Mouse (Mus musculus) megakaryocyte-erythroid progenitor cell, adult 5-6 weeks (primary cell): ENCODE measurements around the gene Syt8. TPM values are rescaled to one million over a fixed set of nuclear protein-coding genes. Genes with fewer than 3 reads are reported as not detected.
A peak's percentile ranks its signal among the peaks of the same experiment; 100 is the strongest.

ENCODE experiments used
- ATAC-seq: replicated peaks from 2 replicates; pipeline ENCODE4 v1.8.0; 2016; ENCODE audit warnings: mild to moderate bottlenecking, inconsistent platforms; ENCODE audit not compliant: severe bottlenecking, poor library complexity, low FRiP score, low TSS enrichment
- total RNA-seq, 2 experiments: library from RNA; stranded (forward) in 1 of 2; stranded (reverse) in 1 of 2; fragments of 200-1000, 215-1000 nt in 1 of 2; fragments of >200 nt in 1 of 2; fragmentation: Nextera tagmentation in 1 of 2; gene quantifications; 2 replicates each; pipeline ENCODE4 v1.2.3; 2014 to 2017

Gene Syt8
- total RNA-seq, 2 experiments from 2014 or later, result not detected

DNA sequence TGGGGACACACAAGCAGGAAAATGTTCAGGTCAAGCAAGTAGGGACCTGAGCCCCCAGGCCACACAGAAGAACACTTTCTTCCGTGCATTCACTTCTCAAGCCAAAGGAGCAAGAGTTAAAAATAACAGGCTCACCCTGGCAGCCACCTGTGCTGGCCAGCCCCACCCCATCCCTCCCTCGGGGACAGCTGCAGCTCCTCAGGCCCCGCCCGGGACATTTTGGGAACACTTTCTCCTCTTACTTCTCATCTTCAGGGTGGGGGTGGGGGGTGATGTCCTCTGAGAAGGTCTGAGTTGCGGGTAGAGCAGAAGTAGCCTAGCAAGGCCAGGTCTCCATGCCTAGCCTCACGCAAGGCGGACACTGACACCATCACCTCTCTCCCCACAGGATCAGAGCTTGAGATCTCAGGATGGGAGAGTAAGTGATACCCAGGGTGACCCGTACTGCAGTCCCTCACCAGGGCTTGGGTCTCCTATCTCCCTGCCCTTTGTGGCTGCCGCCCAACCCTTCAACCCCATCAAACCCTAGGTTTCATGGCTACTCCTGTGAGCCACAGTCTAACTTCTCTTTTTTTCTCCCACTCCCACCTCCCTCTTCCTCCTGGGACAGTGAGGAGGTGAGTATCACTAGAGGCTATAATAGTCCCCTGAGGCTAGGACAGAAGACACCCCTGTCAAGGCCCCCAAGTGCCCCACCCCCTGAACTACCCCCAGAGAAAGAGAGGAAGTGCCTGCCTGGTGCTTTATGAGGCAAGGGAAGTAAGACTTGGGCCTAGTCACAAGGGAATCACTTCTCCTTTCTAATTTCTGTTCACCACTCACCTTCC, 7.6 kb downstream of the Syt8 start:
- no peak for ATAC-seq

- no peak for ATAC-seq
Observed at GRCm38 (mm10) chr7:142442908-142443420, 8.3 kb downstream of the Syt8 start.

DNA sequence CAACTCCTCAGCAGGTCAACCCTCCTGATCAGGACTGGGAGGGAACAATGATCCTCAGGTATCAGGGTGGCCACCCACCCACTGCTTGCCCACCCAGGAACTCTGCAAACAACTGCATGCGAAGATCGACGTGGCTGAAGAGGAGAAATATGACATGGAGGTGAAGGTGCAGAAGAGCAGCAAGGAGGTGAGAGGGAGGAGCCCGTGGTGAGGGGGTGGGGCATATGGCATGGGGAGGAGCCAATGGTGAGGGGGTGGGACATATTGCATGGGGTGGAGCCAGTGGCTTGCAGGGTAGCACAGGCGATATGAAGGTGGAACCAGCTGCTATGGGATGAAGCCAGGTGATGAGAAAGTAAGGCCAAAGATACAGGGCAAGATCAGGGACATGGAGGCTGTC, 8.8 kb downstream of the Syt8 start:
- ATAC-seq, result 0 out of 2 replicates have a peak, but pooled peaks have one; percentile 36

GRCm38 (mm10) chr7:142444171-142444570, 9.5 kb downstream of the Syt8 start:
- ATAC-seq, result no peak

DNA sequence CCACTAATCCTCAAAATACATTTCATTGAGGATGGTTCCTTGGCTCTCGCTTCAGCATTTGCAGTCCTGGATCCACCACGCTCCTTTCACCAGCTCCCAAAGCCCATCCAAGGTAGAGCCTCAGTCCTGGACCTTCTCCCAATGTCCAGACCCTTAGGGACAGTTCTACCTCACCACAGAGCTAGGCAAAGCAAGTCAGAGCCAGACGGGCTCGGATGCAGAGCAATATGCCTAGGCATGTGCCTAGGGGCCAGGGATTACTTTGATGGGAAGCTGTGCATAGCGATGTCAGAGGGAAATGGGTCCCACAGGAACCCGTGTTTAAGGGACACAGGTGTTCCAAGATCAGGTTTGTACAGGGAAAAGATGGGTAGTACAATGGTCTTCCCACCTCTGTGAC, 10.7 kb downstream of the Syt8 start:
- no peak for ATAC-seq

GRCm38 (mm10) chr7:142446264-142446663, 11.6 kb downstream of the Syt8 start:
- no peak for ATAC-seq

DNA sequence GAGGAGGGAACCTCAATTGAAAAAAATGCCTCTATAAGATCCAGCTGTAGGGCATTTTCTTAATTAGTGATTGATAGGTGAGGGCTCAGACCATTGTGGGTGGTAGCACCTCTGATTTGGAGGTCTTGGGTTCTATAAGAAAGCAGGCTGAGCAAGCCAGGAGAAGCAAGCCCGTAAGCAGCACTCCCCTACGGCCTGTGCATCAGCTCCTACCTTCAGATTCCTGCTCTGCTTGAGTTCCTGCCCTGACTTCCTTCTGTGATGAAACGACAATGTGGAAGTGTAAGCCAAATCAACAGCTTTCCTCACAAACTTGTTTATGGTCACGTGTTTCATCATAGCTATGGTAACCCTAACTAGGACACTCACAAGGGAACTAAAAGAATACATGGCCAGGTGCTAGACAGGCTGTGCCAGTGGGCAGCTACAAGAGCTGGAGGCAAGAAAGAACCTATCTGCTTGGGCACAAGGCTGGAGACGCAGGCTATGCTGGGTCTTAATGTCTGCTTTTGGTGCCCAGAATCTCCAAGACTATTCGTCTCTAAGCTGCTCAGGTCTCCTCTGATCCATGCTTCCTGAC, 14.5 kb downstream of the Syt8 start:
- no peak for ATAC-seq

DNA sequence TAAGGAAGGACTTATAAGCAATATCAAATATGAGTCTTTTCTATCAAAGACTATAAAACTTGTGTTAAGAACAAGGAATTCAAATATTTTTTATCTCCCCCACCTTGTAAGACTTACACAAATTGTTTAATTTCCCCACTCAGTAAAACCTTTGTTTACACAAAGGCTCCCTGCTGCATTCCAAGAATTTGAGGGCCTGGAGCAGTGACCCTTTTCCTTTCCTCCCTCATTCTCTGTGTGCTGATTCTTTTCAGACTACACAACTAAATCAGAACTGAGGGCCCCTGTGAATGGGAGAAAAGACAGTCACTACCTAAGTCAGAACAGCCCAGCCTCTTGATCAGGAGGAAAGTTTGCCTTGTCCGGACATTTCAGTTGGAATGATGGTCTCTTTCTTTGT, 20.1 kb downstream of the Syt8 start:
- ATAC-seq, result no peak

- no peak for ATAC-seq
Observed at GRCm38 (mm10) chr7:142455251-142455650, 20.6 kb downstream of the Syt8 start.

DNA sequence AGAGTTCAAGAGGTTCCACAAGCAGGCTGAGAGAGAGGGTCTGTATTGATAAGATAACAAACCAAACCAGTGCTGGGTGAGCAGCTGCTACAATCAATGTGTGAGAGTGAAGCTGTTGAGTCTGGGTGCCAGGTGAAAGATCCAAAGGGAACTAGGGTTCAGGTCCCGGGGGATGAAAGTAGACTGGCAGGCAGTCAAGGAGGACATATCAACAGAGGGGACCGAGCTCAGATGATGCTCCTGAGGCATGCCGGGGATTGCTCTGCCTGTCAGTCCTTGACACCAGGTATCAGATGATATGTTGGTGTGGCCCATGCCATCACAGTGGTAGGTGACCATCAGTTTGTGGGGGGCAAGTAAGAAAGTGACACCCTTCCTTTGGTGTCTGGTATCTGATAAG, 22.2 kb downstream of the Syt8 start:
- 0 out of 2 replicates have a peak, but pooled peaks have one; percentile 38 for ATAC-seq

DNA sequence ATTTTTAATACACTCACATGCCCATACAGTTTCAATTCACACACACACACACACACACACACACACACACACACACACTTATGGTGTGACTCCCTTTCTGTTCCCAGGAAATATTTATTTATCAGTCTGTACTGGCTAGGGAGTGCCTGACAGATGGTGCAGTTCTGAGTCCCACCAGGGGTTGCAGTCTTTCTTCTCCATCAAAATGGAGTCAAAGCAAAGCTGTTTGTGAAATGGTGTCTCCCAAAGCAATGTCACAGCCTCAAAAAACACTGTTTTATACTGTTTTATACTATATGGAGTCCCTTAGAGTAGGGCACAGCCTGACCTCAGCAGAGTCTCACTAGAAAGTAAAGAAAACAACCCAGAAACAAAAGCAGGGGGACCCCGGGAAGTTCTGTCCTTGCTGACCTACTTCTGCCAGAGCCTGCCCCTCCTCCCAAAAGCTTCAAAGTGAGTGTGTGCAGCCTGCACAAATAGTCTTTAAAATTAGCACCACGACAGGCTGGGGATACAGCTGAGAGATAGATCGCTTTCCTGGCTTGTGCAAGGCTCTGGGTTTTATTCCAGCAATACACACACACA, 22.7 kb downstream of the Syt8 start:
- ATAC-seq, result no peak

- ATAC-seq, result no peak
Observed at GRCm38 (mm10) chr7:142458026-142458425, 23.4 kb downstream of the Syt8 start.

DNA sequence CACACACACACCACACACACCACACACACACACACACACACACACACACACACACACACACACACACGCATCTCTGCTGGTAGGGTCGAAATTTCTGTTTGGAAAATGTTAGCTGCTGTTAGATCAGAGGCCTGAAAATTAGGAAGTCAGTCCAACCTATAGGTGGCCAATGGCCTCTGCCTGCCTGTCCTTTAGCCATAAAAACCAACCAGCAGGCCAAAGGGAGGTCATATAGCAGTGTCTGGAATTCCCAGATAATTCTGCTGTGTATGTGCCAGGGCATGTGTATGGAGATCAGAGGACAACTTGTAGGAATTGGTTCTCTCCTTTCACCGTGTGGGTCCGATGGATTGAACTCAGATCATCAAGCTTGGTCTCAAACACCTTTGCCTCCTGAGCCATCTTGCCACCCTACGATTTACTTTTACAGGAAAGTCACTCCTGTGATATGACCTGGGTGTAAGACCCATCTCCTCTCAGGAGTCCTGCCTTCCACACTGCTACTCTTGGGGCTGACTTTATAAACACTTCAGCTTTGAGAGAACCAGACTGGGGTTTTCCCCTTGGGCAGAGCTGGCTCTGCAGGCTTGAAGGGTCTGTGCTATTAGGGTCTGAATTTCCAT, 24.1 kb downstream of the Syt8 start:
- no peak for ATAC-seq

- no peak for ATAC-seq
Observed at GRCm38 (mm10) chr7:142459299-142459691, 24.6 kb downstream of the Syt8 start.

- ATAC-seq, result no peak
Observed at GRCm38 (mm10) chr7:142460636-142461077, 26.0 kb downstream of the Syt8 start, which contains the start of gene Lsp1. Gene Lsp1 (plus strand): TSS chr7:142460809.

GRCm38 (mm10) chr7:142461446-142461845, 26.8 kb downstream of the Syt8 start:
- ATAC-seq, result no peak

DNA sequence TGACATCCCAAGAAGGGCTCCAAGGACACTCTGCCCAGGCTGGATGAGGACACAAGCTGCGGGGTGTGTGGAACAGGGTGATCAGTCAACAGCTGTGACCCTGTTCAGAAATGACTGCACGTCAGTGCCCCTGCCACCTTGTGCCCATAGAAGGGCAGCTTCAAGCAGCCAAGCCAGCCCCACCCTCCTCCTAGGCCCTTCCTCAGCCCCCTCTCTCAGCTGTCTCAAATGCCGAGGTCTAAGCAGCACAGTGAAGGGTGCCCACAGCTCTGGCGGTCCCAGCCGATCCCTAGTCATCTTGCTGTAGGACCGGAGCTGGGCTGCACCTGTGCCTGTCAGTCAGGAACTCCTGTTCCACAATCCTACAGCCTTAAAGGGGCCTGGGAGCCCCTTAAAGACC, 27.5 kb downstream of the Syt8 start:
- ATAC-seq, result no peak

DNA sequence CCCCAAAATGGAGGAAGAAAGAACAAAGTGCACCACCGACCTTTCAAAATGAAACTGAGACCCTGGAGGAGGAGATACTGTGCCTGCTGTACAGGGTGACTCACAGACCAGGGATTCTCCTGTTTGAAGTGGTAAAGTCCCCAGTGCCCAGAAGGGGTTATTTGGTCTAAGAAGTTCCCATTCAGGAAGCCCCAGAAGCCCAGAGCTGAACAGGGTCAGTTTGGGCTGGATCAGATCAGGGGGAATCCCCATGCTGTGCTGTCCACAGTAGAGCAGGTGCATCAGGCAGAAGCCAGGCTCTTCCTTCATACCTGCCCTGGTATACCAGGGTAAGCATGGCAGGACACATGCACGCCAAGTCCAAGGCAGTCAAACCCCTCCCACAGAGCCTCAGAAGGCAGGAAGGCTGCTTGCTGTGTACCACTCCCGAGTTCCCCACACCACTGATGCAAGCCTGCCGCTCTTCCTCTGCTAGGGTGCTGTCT, 28.0 kb downstream of the Syt8 start:
- ATAC-seq, result no peak

DNA sequence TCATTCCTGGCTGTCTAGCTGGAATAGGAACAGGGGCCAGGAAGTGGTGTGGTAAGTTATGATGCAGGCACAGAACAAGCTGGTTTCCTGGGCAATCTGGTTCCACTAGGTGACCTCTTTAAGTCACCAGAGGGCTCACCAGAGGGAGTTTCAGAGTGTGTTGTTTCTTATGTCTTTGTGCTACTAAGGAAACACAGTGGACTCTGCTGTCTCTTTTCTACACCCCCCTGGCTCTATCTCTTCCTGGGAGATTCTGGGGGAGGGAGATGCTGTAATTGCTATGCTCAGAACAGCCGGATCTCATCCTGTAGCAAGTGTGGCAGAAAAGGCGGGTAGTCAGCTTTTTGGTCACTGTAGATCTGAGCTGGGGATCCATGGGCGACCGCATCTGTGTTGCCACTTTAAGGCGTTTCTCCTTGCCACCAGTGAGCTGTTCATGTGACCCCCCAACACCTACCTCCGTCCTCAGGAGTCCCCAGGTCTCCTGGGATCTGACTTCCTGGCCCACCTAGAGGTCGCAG, 35.6 kb downstream of the Syt8 start:
- ATAC-seq, result no peak
